Mouse (Mus musculus) intestine, postnatal 0 days (tissue): ENCODE measurements around the gene Nadsyn1. TPM values are rescaled to one million over a fixed set of nuclear protein-coding genes. Genes with fewer than 3 reads are reported as not detected.

ENCODE experiments used
- ATAC-seq: fragments of 200-750 bp; cut with Nextera tagmentation; 2 replicates; pipeline ENCODE4 v1.8.0; 2017; ENCODE audit warnings: mild to moderate bottlenecking, moderate TSS enrichment, moderate library complexity
- H3K27ac ChIP-seq: fragments of 300-500 bp; sonication (generic); 2 replicates; pipeline ENCODE4 v1.5.1; 2014; ENCODE audit warnings: mild to moderate bottlenecking, low read depth, low read length, moderate library complexity
- H3K27me3 ChIP-seq: fragments of 300-500 bp; sonication (generic); replicated peaks from 2 replicates; pipeline ENCODE4 v1.6.1; 2014; ENCODE audit warnings: low read length, mixed read lengths; ENCODE audit not compliant: control insufficient read depth, insufficient read depth
- H3K36me3 ChIP-seq: fragments of 300-500 bp; sonication (generic); 2 replicates; pipeline ENCODE4 v1.6.1; 2014; ENCODE audit warnings: mild to moderate bottlenecking, moderate library complexity; ENCODE audit not compliant: control insufficient read depth, insufficient read depth
- H3K4me1 ChIP-seq: fragments of 300-500 bp; sonication (generic); replicated peaks from 2 replicates; pipeline ENCODE4 v1.6.1; 2014; ENCODE audit warnings: antibody characterized with exemption, low read length, mixed read lengths; ENCODE audit not compliant: control insufficient read depth, insufficient read depth
- H3K4me2 ChIP-seq: fragments of 300-500 bp; sonication (generic); replicated peaks from 2 replicates; pipeline ENCODE4 v1.6.1; 2014; ENCODE audit warnings: low read depth, mild to moderate bottlenecking, moderate library complexity
- H3K4me3 ChIP-seq: fragments of 300-500 bp; sonication (generic); 2 replicates; pipeline ENCODE4 v1.5.1; 2014; ENCODE audit warnings: low read depth, low read length
- H3K9ac ChIP-seq: fragments of 300-500 bp; sonication (generic); 2 replicates; pipeline ENCODE4 v1.6.1; 2014; ENCODE audit warnings: mild to moderate bottlenecking, low read depth, low read length
- H3K9me3 ChIP-seq: fragments of 300-500 bp; sonication (generic); 2 replicates; pipeline ENCODE4 v1.6.1; 2016; ENCODE audit warnings: mixed run types; ENCODE audit not compliant: control insufficient read depth
- CTCF ChIP-seq: sonication (generic); IDR thresholded peaks from 2 replicates; pipeline ENCODE4 v1.5.1; 2016; ENCODE audit warnings: low read depth, mild to moderate bottlenecking, control low read depth, antibody characterized with exemption, moderate library complexity
- WGBS: fragments of 180-500 bp; shearing (Covaris S2); extraction: QIAGEN DNeasy Blood & Tissue Kit; methylation state at CpG from one replicate; pipeline ENCODE4 v1.1.7; 2014; 5-methylcytosine and 5-hydroxymethylcytosine counted together
- polyA plus RNA-seq: library from polyadenylated mRNA; unstranded; fragments of >200 nt; fragmentation: Nextera tagmentation; extraction: Ambion mirVana; gene quantifications from 2 replicates; pipeline ENCODE4 v1.2.1, GENCODE M21; 2015

Gene Nadsyn1
- polyA plus RNA-seq = 24.8 and 26.4 TPM in 2 replicates

DNA sequence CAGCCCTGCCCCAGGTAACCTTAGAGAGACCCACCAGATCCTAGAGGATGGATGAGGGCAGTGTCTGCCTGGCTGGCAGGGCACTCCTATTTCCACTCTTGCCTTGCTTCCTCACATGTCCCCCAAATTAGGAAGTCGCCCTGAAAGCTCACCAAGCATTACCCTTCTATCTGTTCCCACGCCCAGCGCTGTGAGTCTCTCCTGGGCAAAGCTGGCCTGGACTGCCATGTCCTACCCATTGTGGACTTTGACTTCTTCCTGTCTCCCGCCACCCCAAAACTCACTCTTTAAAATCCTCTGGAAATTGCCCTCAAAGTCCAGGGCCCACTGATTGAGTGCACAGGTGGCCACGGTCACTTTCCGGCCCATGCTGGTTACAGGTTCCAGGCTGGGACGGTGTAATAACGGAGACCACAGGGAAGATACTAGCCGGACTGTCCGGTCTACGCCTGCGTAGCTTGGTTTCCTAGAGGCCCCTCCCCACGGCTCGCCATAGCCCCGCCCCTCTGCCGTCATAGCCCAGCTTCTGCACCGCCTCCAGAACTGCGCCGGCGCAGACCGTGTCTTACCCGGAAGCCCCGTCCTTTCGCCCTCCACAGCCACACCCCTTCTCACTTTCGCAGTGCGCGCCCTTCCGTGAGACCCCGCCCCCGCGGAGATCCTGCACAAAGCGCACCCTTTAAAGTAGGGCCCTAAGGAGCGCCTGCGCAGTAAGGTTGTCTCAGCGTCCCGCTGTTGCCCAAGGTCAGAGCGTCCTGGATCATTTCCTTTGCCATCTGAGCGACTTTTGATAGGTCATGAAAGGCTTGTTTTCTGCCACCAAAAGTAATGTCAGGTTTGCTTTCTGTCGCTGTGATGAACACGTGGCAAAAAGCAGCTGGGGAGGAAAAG is at the start of gene Nadsyn1, which contains the start of gene Dhcr7:
Nadsyn1 (minus strand) TSS at position 475 of the 891 bp plus-strand sequence.
Dhcr7 (plus strand) TSS at position 771 of the 891 bp plus-strand sequence.
- TF ChIP-seq CTCF = no peak
- Histone ChIP-seq H3K27me3 (no peaks in the 10 kb centered on the region), H3K4me2 (peak within 1 kb of the TSS; percentile 81), H3K27ac (peak within 1 kb of the TSS; percentile 73), H3K9me3 (no peaks in the 10 kb centered on the region), H3K9ac (peak within 1 kb of the TSS; percentile 62), H3K4me3 (peak within 1 kb of the TSS; percentile 61), H3K4me1 (peaks cover 4% of the 10 kb centered on the region; the same call in 1 of the 2 replicates), H3K36me3 (peaks cover 12% of the 10 kb centered on the region; the same call in 1 of the 2 replicates)
- under 1% methylated on average over 40 of the region's 40 CpGs for WGBS
- peak; percentile 93 for ATAC-seq

DNA sequence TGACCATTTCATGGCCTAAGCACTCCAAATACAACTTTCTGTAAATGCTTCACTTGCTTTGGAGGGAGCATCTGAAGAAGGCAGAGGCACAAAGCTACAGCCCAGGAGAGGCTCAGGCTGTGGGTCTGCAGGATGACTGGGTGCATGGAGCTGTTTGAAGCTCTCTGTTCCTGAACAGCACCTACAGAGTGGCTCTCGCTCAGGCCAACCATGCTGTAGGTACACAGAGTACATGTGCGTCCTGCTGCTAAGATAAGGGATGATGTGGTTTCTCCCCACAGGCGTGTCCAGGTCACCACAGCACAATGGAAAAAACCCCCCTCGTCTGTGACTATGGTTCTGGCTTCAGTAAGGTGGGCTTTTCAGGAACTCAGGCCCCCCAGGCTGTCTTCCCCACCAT is 46.2 kb upstream of the Nadsyn1 start:
- Histone ChIP-seq H3K9me3 (no peaks in the 10 kb centered on the region), H3K4me1 (no peaks in the 10 kb centered on the region), H3K4me3 (no peak overlapping the region), H3K9ac (no peak overlapping the region), H3K27ac (no peak overlapping the region), H3K27me3 (no peaks in the 10 kb centered on the region), H3K4me2 (no peak overlapping the region), H3K36me3 (no peaks in the 10 kb centered on the region)
- ATAC-seq = no peak
- no peak for TF ChIP-seq CTCF
- 72% methylated on average over 4 of the region's 4 CpGs for WGBS

- Histone ChIP-seq H3K36me3 (no peaks in the 10 kb centered on the region), H3K27ac (no peak within 1 kb of the TSS), H3K4me2 (no peak within 1 kb of the TSS), H3K9me3 (no peaks in the 10 kb centered on the region), H3K27me3 (no peaks in the 10 kb centered on the region), H3K9ac (no peak within 1 kb of the TSS), H3K4me1 (no peaks in the 10 kb centered on the region), H3K4me3 (no peak within 1 kb of the TSS)
- 82% methylated on average over 2 of the region's 2 CpGs for WGBS
- no peak for ATAC-seq
- no peak for TF ChIP-seq CTCF
These were observed 43.9 kb upstream of the Nadsyn1 start, which contains the start of gene Gm498 for GRCm38 (mm10) chr7:143866538-143866937. Gene Gm498, plus strand, starts transcription at chr7:143866838.

DNA sequence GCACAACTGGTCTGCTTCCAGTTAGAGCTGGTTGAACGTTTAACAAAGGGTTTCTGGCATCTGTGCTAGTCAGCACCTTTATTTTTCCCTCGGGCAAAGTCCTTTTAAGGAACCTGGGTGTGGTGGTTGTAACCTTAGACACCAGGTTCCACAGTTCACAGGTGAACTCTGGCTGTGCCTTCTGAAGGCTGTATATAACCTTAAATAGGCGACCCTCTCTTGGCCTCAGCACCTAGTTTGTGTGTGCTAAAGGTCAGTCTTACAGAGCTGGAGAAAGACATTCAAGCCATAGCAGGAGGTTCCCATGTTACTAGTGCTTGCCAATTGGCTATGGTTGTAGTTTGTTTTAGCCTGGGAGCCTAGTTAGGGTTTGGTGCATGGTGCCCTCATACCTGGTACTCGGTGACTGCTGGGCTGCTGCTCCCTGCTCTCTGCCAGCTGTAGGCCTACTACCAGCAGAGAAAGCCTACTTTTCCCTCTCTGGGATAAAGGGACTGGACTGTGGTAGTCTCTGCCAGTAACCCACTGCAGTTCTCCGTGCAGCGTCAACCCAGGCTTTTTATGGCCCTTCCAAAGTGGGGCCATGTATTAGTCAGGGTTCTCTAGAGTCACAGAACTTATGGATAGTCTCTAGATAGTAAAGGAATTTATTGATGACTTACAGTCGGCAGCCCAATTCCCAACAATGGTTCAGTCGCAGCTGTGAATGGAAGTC is 26.3 kb upstream of the Nadsyn1 start:
- TF ChIP-seq CTCF = no peak
- no peaks in the 10 kb centered on the region for H3K27me3 ChIP-seq
- H3K9ac ChIP-seq = no peak overlapping the region
- 48% methylated on average over 6 of the region's 8 CpGs for WGBS
- peaks cover 38% of the 10 kb centered on the region for H3K36me3 ChIP-seq
- H3K4me2 ChIP-seq = peak overlapping the region; percentile 30
- no peaks in the 10 kb centered on the region for H3K9me3 ChIP-seq
- H3K27ac ChIP-seq = peak overlapping the region; percentile 95
- ATAC-seq = peak; percentile 99
- H3K4me1 ChIP-seq = peaks cover 7% of the 10 kb centered on the region
- no peak overlapping the region for H3K4me3 ChIP-seq

DNA sequence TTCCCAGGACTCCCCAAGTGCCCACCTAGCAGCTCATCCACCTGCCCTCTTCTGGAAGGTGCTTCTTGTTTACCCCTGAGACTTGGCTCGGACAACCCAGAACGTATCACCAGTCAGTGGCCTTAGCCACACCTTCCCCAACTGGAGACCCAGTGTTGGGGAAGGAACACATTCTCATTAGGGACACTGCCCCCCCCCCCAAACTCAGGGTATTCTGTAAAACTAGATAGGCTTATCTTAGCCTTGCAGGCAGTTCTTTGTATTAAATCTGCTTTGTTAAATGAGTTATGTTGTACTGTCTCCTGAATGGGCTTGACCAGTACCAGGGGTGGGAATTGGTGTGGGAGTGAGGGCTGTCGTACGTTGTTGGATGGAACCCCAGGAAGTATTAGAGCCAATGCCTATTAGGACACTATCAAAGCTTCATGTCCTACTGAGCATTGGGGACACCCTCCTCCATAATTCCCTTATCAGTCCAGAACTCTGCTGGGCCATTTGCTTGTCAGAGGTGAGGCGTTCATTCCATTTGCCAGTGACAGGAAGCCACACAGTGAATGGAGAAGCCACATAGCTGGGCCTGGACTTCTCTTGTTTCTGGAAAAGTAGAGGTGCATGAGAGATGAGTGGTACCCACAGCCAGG is 25.6 kb upstream of the Nadsyn1 start:
- 65% methylated on average over 5 of the region's 5 CpGs for WGBS
- peak overlapping the region; percentile 30; the same call in 1 of the 2 replicates for H3K4me2 ChIP-seq
- no peaks in the 10 kb centered on the region for H3K9me3 ChIP-seq
- H3K9ac ChIP-seq = no peak overlapping the region
- peaks cover 7% of the 10 kb centered on the region for H3K4me1 ChIP-seq
- H3K27ac ChIP-seq = peak overlapping the region; percentile 95
- TF ChIP-seq CTCF = no peak
- H3K36me3 ChIP-seq = peaks cover 44% of the 10 kb centered on the region
- H3K4me3 ChIP-seq = no peak overlapping the region
- no peaks in the 10 kb centered on the region for H3K27me3 ChIP-seq
- ATAC-seq = peak; percentile 42
